Mouse (Mus musculus) MN1 (cell line): Measurements from ENCODE around the gene Ddx5.
"Not testable (repeated sequence)": the region's sequence is repeated elsewhere in the genome, so short reads cannot be mapped to it uniquely, and the experiment has no call there.

Experiments used
- DNase-seq: peaks from one replicate; pipeline ENCODE4 v3.0.0-alpha.2; 2016; ENCODE audit warnings: low spot score

The Ddx5 gene

DNA sequence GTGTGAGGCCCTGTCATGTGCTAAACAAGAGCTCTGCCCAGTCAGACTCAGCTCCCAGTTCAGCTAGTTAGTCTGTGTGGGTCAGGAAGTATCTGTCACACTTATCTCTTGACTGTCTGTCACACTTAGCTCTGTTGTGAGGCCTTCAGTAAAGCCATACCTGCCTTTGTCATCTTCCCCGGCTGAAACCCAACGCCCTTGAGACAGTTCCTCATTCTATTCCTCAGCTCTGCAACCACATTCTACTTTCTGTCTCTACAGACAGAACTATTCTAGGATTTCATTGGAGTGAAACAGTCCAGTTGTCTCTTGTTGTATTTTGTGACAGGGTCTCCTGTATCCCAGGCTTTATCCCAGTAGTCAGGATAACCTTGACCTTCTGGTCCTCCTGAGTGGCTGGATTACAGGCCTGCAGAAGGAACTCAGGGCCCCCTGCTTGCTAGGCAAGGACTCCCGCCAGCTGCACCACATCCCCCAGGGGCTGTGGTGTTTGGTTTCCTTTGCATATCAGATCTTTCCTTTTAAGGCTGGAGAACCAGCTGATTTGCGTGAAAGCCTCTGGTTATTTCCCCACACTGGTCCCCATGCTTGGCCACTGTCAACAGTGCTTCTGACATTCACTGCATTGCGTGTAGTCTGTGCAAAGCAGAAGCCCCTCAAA is 26.7 kb downstream of the Ddx5 start:
- peak; percentile 51 for DNase-seq

DNA sequence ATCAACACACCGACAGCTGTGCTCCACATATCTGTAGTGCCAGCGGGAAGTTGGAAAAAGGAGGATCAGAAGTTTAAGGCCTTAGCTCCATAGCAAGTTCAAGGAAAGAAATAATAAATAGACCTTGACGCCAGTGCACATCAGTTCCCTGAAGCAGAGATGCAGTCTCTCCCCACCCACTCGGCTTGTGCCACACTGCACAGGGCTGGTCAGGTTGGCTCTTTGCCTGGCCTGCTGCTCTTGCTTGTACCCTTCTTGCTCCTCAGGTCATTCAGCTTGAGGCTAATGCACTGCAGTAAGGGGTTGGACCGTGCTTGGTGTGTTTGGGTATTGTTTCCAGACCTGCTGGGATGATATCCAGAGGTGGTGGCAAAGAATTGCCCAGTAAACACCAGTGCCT is 28.5 kb downstream of the Ddx5 start:
- DNase-seq = no peak

DNA sequence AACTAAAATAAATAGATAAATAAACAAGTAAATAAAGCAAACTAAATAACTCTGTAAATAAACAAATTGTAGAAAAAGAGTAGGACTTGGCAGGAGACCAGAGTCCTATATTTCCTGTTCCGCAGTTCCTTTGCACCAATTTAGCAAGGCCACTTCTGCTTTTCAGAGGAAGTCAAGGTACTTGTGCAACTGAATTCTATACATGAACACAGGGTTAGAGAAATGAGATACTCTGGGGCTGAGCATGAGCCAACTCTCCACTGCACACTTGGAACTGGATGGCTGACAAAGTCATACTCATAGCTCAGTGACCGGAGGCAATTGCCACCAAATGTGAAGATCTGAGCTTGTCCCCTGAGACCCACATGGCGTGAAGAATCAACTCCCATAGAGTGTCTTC is 30.0 kb downstream of the Ddx5 start:
- no peak for DNase-seq

DNA sequence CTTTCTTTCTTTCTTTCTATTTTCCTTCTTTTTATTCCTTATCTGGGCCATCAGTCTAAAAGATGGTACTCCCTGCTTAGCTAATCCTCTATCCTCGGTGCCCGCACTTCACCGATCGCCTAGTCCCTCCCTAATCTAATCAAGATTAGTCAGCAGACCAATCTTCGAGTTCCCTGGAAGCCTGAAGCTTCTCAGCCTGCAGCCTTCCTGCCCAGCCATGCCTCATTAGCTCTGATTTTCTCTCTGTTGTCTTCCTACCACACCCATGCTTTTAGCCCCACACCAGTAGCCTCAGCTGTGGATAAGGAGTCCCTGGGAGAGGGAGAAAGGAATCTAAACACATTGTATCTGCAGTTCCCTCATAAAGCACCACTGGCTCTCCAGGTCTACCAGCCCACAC is 33.4 kb downstream of the Ddx5 start:
- peak; percentile 66 for DNase-seq

DNA sequence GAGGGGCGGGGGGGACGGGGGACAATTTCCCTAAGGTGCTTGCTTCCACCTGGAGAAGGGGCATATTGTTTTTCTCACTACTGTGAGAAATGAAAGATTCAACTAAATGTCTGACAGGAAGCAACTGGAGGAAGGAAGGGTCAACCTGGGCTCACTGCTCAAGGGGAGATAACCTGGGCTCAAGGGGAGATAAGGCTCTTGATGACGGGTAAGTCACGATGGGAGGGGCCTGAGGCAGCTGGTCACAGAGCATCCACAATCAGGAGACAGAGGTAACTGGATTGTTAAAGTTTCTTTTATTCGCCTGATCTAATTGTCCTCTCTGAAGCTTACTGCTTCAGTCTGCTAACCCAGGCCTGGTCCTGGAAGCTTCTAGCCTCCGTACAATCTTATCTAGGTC is 35.7 kb downstream of the Ddx5 start:
- no peak for DNase-seq

DNA sequence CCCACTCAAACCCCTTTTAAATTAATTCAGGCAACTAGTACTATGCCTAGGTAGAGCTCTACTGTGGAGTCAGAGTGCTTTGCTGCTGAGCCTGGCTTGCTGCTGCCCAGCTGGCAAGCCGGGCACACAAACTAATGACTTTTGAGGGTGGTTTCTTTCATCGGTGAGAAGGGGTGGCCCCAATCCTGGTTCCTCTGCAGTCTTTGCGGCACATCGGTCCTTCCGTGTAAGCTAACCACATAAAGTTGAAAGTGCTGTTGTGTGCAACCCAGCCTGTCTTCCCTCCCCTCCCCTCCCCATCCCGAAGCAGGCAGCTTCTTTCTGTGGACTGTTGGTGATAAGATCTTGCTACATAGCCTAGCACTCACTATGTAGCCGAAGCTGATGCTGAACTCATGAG is 36.9 kb downstream of the Ddx5 start:
- peak; percentile 21 for DNase-seq

DNA sequence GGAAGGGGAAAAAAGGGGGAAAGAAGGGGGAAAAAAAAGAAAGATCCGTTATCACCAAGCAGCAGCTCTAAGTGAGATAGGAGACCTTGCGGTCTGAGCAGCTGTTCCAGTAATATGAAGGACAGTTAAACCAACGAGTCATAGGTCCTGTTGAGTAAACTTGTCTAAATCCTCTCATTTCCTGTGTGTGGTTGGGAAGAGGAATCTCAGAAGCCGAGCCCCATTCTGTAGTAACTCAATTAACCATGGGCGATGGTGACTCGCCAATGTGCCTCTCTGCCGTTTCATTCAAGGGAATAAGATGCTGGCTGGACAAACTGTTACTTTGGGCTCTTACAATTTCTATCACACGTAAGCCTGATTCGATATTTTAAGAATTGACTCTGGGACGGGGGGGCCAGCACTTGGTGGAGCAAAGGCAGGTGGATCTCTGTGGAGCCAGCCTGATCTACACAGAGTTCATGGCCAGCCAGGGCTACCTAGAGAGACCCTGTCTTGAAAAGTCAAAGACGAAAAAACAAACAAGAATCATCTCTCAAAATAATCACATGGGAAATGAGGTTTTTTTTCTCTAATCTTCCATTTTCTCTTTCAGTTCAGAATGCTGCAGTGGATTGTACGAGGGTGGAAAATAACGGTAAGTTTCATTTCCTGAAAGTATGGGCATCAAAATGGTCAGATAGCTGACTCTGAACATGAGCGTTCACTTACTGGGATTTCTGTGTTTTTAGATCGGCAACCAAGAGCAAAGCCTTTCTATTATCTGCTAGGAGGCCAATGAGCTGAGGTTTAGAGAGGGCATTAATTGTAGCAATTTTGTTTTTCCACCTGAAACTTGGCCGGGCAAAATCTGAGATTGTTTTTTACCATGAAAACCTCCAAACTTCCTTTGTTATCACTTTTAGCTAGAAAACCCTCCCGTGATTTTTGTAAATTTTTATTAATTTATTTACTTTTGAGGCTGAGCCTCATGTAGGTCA is 37.7 kb downstream of the Ddx5 start, which contains the start of gene Milr1:
Gene Milr1, plus strand, starts transcription at position 188 of the 980 bp plus-strand sequence.
- DNase-seq = peak; percentile 33

DNA sequence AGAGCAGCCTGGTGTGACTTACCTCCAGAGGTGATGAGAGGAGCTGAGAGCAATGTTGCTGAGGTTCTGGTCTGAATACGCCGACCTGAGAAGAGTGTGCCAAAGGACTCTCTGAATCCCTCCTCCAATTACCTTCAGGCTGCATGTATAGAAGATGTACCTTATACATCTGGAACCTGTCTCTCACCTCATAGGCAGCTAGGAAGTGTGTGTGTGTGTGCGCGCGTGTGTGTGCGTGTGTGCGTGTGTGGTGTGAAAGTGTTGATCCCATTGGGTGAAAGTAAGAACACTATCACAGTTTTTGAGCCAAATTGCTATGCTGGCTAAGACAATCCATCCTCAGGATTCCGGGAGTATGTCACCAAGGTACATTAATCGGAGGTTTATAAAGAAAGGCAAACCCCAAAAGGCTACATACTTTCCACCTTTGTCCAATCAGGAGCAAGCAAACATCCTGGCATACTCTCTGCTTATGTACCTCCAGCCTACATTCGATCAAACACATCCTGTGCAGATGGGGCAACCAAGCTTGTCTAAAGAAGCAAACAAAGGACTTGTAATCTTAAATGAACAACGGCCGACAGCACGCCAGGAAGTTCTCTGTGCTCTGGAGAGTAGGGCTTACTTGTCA is 38.7 kb downstream of the Ddx5 start, which contains the start of gene Pecam1:
Gene Pecam1, minus strand, starts transcription at position 508 of the 631 bp plus-strand sequence.
- no peak for DNase-seq

DNA sequence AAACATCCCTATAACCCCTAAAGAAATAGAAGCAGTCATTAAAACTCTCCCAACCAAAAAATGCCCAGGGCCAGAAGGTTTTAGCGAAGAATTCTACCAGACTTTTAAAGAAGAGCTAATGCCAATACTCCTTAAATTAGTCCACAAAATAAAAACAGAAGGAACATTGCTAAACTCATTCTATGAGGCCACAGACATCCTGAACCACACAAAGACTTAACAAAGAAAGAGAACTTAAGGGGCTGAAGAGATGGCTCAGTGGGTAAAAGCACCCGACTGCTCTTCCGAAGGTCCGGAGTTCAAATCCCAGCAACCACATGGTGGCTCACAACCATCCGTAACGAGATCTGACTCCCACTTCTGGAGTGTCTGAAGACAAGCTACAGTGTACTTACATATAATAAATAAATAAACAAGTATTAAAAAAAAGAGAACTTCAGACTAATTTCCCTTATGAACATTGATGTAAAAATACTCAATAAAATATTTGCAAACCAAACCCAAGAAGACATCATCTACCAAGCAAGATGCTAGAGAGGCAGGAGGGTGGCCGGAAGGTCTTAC is 39.3 kb downstream of the Ddx5 start:
- not testable (repeated sequence) for DNase-seq

DNA sequence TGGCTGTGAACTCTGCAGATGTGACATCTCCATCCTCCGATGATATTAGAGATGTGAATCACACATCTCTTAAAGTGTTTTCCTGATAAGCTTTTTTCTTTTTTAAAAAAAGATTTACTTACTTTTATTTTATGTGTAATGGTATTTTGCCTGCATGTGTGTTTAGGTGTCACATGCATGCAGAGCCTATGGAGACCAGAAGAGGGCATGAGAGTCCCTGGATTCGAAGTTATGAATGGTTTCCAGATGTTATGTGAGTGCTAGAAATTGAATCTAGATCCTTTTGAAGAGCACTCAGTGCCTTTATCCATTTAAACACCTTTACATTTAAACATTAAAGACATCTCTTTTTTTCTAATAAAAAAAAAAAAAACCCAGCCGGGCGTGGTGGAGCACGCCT is 44.0 kb downstream of the Ddx5 start:
- DNase-seq = no peak

DNA sequence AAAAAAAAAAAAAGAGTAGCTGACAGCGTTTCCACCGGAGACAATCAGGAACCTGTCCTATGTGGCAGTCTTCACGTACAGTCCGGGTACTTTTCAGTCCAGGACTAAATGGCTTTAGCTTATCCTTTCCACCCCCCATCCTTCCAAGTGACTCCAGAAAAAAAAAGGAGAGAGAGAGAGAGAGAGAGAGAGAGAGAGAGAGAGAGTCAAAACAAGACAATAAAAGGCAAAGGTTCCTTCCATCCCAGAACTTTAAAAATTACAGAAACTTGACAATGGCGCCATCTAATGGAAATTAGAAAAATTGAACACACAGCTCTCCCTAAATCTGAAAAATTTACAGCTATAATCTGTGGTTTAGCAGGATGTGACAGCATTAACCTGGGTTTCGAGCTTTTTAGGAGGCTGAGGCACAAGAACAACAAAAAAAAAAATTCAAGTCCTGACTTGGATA is 46.6 kb downstream of the Ddx5 start:
- DNase-seq = peak; percentile 68

DNA sequence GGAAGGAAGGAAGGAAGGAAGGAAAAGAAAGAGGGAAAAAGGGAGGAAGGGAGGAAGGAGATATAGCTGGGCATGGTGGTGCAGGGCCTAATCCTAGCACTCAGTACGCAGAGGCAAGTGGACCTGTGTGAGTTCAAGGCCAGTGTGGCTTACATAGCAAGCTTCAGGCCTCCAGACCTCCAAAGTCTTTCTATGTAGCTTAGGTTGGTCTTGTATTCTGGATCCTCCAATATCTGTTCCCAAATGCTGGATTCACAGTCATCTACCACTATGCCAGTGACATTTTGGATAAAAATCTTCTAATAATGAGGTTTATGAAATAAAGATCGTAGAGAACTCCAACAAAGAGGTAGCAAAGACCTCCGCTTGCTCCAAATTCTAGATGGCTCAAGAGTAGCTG is 47.2 kb downstream of the Ddx5 start:
- no peak for DNase-seq

DNA sequence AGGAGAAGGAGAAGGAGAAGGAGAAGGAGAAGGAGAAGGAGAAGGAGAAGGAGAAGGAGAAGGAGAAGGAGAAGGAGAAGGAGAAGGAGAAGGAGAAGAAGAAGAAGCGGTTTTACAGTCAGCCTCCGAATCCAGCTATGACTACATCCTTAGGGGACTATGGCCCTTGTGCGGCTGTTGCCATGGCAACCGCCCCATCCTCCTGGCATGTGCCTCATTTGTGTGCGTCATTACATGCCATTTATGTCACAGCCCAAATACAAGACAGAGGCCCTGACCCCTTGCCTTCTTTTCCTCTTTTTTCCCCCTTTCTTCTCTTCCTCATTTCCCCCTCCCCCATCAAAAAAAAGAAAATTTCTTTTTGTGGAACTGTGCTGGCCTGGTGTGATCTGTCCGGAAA is 47.8 kb downstream of the Ddx5 start:
- peak; percentile 29 for DNase-seq

DNA sequence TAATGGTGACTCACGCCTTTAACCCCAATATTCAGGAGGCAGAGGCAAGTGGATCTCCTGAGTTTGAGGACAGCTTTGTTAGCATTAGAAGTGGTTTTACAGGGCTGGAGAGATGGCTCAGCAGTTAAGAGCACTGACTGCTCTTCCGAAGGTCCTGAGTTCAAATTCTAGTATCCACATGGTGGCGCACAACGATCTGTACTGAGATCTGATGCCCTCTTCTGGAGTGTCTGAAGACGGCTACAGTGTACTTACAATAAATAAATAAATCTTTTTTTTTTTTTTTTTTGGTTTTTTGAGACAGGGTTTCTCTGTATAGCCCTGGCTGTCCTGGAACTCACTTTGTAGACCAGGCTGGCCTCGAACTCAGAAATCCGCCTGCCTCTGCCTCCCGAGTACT is 48.3 kb downstream of the Ddx5 start:
- not testable (repeated sequence) for DNase-seq

DNA sequence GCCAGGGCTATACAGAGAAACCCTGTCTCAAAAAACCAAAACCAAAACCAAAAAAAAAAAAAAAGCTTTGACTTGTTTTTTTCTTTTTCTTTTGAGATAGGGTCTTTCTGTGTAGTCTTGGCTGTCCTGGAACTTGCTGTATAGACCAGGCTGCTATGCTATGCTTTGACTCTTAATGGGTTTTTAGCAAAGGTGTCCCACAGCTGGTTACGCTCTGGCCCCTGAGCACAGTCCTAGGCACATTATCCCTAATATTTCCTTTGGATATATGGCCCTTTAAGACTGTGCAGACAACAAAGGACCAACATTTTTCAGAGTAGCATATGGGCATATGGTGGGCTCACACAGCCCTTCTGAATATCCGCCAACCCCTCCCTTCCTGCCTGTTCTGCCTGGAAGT is 49.9 kb downstream of the Ddx5 start:
- DNase-seq = no peak

DNA sequence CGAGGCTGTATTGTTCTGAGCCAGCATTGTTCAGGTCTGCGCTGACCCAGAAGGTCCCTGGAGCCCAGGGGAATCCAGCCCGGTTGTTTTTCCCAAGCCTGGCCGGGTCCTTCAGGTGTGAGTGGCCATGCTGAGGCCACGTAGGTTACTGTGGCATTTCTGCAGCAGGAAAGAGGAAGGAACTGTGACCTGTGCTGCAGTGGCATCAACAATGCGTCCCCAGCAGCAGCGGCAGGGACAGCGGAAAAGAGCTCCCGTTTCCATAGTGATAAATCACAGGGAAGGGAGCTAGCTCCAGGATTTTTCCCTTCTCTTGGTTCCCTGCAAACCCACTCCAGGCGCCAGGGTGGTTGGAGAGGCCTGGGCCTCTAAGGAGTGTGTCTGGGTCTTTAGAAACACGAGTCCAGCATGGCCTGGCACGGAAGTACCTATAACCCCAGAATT is 51.8 kb downstream of the Ddx5 start:
- no peak for DNase-seq

DNA sequence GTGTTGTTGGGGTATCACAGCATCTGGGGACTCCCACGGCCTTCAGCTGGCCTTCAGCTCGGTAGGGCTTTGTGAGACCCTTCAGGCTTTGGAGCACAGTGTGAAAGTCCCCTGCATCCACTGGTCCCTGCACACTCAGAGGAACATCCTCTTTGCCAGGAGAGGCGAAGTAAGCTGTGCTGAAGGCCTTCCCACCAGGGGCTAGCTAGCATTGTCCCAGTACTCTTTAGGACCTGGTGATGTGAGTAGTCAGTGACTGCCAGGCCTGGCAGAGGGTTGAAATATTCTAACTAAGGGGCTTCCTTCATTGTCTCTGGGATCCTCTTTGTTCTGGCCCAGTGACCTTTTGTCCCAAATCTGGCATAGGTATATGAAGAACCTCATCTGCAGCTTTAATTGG is 52.4 kb downstream of the Ddx5 start:
- DNase-seq = no peak

DNA sequence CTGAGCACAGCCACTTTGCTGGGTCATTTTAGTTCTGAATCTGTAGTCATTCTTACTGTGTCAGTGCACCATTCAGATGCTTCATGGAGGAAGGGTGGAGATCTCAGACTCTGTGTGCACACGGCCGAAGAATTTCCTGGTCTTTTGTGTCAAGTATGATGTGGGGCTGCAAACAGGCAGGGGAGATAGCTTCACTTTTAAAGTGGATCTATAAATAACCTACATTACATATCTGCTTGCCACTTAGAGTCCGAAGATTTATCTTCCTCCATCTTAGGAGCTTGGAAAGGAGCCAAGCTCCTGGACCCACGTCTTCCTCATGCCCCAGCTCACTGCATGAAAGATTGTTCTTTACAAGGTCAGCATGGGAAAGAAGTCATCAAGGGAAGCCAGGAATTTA is 58.3 kb downstream of the Ddx5 start:
- no peak for DNase-seq
